Mouse (Mus musculus): Measurements from ENCODE around the gene Dock6. TPM values are rescaled to one million over a fixed set of nuclear protein-coding genes. Genes with fewer than 3 reads are reported as not detected.
A peak's percentile ranks its signal among the peaks of the same experiment; 100 is the strongest.
"Not testable (repeated sequence)": the region's sequence is repeated elsewhere in the genome, so short reads cannot be mapped to it uniquely, and the experiment has no call there.

Dock6 gene
- total RNA-seq, 2 experiments from 2014 or later, result 63.0 to 66.5 TPM

DNA sequence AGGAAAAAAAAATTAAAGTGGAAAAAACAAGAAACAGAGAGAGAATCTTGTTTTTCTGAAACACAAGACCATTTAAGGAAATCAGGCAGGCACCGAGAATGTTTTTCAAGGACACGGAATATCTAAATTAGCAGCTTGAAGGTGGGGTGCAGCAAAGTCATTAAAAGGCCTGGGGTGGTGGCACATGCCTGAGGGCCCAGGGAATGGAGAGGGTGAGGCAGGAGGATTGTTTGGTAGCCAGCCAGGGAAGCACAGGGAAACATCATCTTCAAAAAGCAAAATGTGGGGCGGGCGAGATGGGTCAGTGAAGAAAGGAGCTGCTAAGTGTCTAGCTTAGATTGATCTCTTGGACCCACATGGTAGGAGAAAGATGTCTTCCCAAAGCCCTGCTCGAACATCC lies 64.8 kb downstream of the Dock6 start:
- DNase-seq, result no peak
- intact Hi-C loops (cut with DNase I), result loop anchor here (2.0 to 5.0 kb wide), 2 partner anchors 17 to 85 kb away; no protein-coding TSS in a partner anchor

DNA sequence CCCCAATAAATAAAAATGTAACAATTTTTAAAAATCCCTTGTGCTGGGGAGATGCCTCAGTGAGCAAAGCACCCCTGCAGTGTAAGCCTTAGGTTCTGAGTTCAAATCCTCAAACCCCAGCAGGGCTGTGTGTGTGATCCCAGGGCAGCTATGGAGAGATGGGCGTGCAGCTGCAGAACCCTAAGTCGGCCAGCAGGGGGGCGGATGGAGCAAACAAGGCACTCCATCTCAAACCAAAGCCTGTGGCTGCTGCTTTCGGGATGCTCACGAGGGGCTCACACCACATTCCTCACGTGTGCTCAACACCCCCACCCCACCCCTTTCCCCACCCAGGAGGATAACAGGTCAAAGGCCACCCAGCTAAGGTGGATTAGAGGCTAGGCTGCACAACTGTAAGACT lies 65.5 kb downstream of the Dock6 start:
- DNase-seq, result peak; percentile 70 to 79
- intact Hi-C loops (cut with DNase I), result loop anchor here (2.0 to 5.0 kb wide), 2 partner anchors 18 to 85 kb away; no protein-coding TSS in a partner anchor

DNA sequence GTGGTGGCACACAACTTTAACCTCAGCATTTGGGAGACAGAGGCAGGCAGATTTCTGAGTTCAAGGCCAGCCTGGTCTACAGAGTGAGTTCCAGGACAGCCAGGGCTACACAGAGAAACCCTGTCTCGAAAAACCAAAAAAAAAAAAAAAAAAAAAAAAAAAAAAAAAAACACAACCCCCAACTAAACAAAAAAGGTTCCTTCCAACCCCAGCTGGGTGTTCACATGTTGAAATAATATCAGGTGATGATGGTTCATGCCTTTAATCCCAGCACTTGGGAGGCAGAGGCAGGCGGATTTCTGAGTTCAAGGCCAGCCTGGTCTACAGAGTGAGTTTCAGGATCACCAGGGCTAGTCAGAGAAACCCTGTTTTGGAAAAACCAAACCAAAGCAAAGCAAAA lies 66.1 kb downstream of the Dock6 start:
- intact Hi-C loops (cut with DNase I), result loop anchor here (2.0 to 5.0 kb wide), 2 partner anchors 18 to 86 kb away; no protein-coding TSS in a partner anchor
- DNase-seq, result not testable (repeated sequence)

DNA sequence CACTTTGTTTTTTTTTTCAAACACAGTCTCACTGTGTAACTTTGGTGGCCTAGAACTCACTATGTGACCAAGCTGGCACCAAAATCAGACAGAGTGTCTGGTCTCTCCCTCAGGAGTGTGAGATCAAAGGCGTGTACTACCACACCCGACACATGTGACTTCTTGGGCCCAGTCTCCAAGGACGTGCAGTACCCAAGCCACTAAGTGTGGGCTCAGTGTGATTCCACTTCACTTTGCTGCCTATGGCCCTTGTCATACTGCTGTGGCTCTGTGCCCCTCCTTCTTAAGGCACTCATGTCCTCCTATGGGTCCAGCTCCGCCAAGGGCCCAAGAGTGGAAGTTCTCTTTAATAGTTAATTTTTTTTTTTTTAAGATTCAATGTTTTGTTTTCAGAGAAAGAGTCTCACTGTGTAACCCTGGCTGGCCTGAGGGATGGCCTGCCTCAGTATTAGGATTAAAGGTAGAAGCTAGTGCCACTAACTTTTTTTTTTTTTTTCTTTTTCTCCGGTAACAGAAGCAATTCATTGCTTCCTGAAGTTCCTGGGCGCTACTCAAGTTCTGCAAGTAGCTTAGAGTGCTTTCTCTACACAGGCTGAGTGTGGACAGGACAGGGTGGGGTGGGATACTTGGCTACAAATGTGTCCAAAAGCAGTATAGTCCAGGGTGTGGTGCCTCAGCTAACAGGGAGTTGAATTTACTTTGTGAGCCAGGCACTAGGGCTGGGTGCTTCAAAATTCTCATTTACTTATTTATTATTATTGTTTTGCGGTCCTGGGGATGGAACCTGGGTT lies 67.7 kb downstream of the Dock6 start:
- intact Hi-C loops (cut with DNase I), result loop anchor here (5.0 kb wide), 1 partner anchor 88 kb away; no protein-coding TSS in a partner anchor
- no peak for DNase-seq

- DNase-seq, result peak; percentile 71 to 72
- intact Hi-C loops (cut with DNase I), result no loop called here
Measured at GRCm38 (mm10) chr9:21781657-21782468, 70.6 kb downstream of the Dock6 start.

DNA sequence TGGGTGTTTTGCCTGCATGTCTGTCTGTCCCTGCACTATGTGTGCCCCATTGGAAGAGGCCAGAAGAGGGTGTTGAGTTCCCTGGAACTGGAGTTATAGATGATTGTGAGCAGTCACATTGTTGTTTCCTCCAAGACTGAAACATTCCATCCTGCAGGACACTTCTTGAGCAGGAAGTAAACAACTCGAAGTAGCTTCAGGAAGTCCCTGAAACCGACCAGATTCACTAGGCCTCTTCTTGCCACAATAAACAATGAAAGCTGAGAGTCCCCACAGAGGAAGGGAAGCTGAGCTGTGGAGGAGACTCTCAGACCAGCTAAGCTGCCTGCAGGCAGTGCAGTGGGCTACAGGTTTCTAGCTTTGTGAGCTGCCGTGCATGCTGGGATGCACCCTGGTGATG lies 74.7 kb downstream of the Dock6 start:
- DNase-seq, result no peak
- intact Hi-C loops (cut with DNase I), result no loop called here

DNA sequence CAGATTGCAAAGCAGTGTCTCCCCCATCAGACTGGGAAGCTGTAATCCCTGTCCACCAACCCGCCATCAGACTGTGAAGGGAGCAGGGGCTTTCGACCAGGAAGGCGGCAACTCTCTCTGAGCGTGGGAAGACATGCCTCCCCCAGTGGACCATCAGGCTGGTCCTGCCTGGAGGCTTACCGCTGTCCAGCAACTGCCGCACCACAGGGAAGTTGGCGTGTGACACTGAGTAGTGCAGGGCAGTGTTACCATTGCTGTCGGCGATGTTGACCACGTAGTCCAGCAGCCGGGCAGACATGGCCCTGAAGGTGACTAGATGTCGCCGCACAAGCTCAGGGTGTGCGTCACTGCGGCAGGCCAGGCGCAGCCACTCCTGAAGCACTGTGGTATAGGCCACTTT lies 78.1 kb downstream of the Dock6 start:
- DNase-seq, result no peak
- intact Hi-C loops (cut with DNase I), result no loop called here

- DNase-seq; intact Hi-C loops (cut with DNase I): not testable (repeated sequence)
Measured at GRCm38 (mm10) chr9:21773396-21773795, 79.0 kb downstream of the Dock6 start.

DNA sequence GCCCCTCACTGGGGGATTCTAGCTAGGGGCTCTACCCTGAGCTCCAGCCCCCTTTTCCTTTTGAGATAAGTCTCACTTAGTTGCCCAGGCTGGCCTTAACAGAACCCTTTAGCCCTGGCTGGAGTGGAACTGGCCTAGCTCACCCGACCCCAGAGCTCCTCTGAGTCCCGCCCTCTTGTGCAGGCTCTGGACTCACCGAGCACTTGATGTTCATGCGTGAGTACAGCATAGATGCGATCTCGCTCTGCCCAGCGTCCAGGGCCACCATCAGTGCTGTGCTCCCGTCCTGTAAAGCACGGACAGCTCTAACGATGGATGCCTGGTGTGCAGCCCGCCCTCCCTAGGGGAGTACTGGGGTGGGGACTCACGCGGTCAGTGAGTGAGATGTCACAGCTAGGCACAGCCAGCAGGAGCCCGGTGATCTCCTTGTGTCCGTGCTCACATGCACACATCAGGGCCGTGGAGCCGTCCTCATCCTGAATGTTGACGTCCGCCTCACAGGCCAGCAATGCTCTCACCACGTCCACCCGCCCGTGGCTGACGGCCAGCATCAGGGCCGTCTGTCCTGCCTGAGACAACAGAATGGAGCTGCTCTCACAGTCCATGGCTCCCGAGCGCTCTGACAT lies 82.8 kb downstream of the Dock6 start:
- intact Hi-C loops (cut with DNase I), result no loop called here
- DNase-seq, result peak; percentile 71 to 77

GRCm38 (mm10) chr9:21768511-21769411 lies 83.7 kb downstream of the Dock6 start:
- DNase-seq, result peak; percentile 75
- intact Hi-C loops (cut with DNase I), result no loop called here

- intact Hi-C loops (cut with DNase I), result no loop called here
- DNase-seq, result peak; percentile 81 to 84
Measured at GRCm38 (mm10) chr9:21767896-21768295, 84.5 kb downstream of the Dock6 start.

DNA sequence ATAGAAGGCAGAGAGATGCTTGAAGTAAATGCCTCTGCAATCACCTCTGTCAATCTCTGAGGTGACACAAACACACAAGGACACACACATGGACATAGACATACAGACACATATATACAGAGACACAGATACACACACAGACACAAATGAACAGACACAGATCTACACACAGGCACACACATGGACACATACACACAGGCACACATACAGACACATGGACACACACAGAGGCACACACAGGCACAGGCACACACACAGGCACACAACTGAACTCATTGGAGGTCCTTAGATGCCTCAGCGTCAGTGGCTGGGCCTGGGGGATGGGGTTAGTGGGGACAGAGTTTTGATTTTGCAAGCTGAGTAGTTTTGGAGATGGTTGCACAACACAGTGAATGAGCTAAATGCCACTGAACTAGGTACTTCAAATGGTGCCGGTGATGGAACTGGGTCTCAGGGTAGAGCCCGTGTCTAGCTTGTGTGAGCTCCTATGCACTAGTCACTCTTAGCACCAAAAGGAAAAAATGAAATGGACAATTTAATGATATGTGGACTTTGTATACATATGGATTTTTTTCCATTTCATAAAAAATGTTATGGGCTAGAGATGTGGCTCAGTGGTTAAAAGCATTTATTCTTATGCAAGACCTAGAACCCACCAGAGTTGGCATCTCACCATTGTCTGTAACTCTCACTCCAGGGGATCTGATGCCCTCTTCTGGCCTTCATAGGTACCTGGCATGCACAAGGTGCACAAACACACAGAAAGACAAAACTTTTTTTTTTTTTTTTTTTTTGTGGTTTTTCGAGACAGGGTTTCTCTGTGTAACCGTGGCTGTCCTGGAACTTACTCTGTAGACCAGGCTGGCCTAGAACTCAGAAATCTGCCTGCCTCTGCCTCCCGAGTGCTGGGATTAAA lies 88.1 kb downstream of the Dock6 start:
- no peak for DNase-seq
- intact Hi-C loops (cut with DNase I), result no loop called here

DNA sequence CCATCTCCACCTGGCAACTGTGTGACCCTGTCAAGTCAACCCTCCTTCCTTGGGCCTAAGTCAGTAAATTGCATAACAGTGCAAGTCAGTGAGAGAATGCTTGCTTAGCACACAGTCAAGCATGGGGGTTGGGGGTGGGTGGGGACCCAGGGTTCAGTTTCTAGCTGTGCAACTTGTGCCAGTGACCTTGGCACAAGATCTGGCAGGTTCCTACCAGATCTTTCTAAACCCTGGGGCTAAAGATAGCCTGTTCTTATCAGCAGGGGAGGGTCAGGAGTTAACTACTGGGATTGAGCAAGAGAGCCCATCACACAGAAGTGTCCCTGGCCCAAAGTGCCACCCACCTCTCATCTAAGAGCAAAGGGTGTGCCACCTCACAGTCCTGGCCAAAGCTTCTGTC lies 90.3 kb downstream of the Dock6 start:
- DNase-seq, result peak in 1 of 2 experiments; percentile 34
- intact Hi-C loops (cut with DNase I), result no loop called here

DNA sequence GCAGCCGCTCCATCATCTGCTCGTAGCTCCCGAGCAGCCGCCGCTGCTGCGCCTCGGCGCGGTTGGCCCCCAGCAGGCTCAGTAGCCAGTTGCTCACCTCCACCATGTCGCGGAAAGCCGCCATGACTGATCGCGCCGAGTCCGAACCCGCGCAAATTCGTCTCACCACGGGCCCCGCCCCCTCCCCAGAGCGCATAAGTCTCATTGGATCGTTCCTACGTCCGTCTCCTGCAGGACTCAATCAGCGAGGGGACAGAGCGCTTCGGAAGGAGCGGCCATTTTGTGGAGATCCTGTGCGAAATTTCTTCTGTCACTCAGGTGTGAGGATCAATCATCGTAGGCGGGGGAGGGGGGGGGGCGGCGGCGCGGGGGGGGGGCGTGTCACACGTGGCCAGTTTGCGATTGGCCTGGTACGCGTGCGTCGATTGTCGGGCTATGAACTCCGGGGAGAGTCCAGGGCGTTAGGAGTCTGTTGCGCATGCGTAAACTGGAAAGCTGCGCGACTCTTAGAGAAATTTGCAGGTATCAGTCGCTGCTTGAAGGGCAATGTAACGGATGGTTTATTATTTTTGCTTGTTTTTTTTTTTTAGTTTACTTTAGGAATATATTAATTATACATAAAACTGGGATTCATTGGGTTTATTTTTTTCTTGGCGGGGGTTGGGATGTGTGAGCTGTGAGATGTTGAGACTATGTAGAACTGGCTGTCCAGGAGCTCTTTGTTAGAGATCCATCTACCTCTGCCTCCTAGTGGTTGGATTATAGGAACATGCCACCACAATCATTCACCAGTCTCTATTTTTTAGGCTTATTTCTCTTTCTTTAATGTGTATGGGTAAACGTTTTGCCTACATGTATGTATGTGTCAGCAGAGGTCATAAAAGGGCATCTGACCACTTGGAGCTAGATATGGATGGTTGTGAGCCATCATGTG lies 92.0 kb downstream of the Dock6 start, which contains the start of gene Spc24:
Gene Spc24, minus strand, starts transcription at position 149 of the 934 bp plus-strand sequence.
- intact Hi-C loops (cut with DNase I), result no loop called here
- DNase-seq, result peak; percentile 98

DNA sequence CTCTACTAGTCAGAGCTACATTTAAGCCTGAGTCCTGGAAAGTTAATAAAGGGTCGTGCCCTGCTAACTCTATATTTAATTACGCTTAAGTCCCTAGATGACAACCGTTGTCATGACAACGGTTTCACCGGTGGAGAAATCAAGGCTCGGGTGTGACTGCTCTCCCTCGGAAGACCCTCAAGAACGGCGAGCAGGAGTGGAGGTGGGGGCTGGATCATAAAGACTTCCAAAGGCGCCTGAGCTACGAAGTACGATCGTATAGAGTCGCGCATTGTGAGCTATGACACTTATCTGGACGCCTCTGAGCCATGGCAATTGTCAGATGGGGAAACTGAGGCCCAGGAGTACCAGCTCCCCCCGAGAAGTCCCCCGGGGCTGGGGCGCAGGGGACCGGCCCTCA lies 92.7 kb downstream of the Dock6 start:
- no peak for DNase-seq
- intact Hi-C loops (cut with DNase I), result no loop called here

DNA sequence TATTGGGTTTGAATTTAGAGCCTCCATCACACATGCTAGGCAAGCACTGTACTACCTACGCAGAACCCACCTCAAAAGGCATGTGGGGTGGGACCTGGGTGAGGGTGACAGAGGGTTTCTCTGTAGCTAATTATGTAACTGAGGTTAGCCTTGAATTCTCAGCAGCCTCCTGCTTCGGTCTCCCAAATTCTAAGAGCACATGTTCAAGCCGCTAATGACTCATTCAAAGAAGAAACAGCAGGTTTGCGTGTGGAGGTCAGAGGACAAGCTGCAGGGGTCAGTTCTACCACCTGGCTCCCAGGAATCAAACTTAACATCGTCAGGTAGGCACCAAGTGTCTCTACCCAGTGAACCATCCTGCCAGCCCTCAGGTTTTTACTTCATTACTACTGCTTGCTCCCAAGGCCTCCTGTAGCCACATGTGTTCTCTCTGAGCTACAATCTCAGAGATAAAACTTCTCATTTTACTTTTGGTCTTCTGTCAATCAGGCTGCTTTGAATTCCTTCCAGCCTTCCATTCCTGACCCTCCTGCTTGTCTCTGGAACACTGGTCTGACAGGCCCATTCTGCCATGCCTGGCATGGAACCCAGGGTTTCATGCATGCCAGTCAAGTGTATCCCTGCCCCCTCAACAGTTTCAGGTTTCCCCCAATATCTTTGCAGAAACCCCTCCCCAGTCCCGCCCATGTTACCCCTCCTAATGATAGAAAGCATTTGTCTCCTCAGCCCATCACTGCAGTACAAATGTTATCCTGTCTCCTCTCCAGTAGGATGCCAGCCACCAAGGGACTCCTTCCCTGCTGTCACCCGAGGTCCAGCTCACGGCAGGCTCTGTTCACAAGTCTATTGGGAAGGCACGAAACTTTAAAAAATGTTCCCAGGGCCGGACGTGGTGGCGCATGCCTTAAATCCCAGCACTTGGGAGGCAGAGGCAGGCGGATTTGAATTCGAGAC lies 93.6 kb downstream of the Dock6 start:
- intact Hi-C loops (cut with DNase I), result no loop called here
- DNase-seq, result no peak
